Mouse (Mus musculus) olfactory bulb, adult 2 months (tissue): ENCODE measurements around the gene Bace2. TPM values are rescaled to one million over a fixed set of nuclear protein-coding genes. Genes with fewer than 3 reads are reported as not detected.

Source experiments
- H3K27ac ChIP-seq: fragments of 200-500 bp; 2 replicates; pipeline ENCODE4 v1.5.1; 2012; ENCODE audit warnings: low read depth, low read length; ENCODE audit not compliant: insufficient read depth
- H3K4me1 ChIP-seq: fragments of 200-500 bp; 2 replicates; pipeline ENCODE4 v1.6.1; 2012; ENCODE audit warnings: low read length; ENCODE audit not compliant: control insufficient read depth, insufficient read depth
- H3K4me3 ChIP-seq: fragments of 200-500 bp; 2 replicates; pipeline ENCODE4 v1.5.1; 2012; ENCODE audit warnings: mild to moderate bottlenecking, low read depth, low read length, moderate library complexity; ENCODE audit not compliant: insufficient read depth
- CTCF ChIP-seq: fragments of 200-500 bp; IDR thresholded peaks from 2 replicates; pipeline ENCODE4 v1.5.1; 2012; ENCODE audit warnings: low read depth, mild to moderate bottlenecking, low read length, moderate library complexity; ENCODE audit not compliant: insufficient read depth
- POLR2A ChIP-seq: fragments of 200-500 bp; IDR thresholded peaks from 2 replicates; pipeline ENCODE4 v1.6.1; 2012; ENCODE audit warnings: mild to moderate bottlenecking, low read depth, low read length, moderate library complexity; ENCODE audit not compliant: insufficient read depth
- WGBS: fragments of 180-500 bp; shearing (Covaris S2); methylation state at CpG from one replicate; pipeline ENCODE4 v1.1.7; 2018; 5-methylcytosine and 5-hydroxymethylcytosine counted together
- polyA plus RNA-seq: library from polyadenylated mRNA; stranded (reverse); fragments of >200 nt; gene quantifications from 2 replicates; pipeline ENCODE4 v1.2.4, GENCODE M21; 2012; ENCODE audit warnings: low replicate concordance; ENCODE audit not compliant: missing spikeins, insufficient read depth, insufficient read length

Gene Bace2
- polyA plus RNA-seq, 1 experiment: not detected

- 0 out of 2 replicates have a peak, but pooled peaks cover 4% of the 10 kb centered on the region for H3K4me1 ChIP-seq
- TF ChIP-seq CTCF (no peak), POLR2A (no peak)
- H3K4me3 ChIP-seq: no peak overlapping the region
- H3K27ac ChIP-seq: no peak overlapping the region
- 76% methylated on average over 4 of the region's 4 CpGs for WGBS
Measured at GRCm38 (mm10) chr16:97396436-97396835, 39.9 kb downstream of the Bace2 start.

GRCm38 (mm10) chr16:97397945-97398531 lies 41.5 kb downstream of the Bace2 start:
- Histone ChIP-seq H3K4me3 (no peak overlapping the region), H3K27ac (no peak overlapping the region), H3K4me1 (0 out of 2 replicates have a peak, but pooled peaks cover 6% of the 10 kb centered on the region)
- TF ChIP-seq CTCF (no peak), POLR2A (no peak)
- 89% methylated on average over 2 of the region's 2 CpGs for WGBS

- 0 out of 2 replicates have a peak, but pooled peaks cover 6% of the 10 kb centered on the region for H3K4me1 ChIP-seq
- over 99% methylated on average over 4 of the region's 4 CpGs for WGBS
- TF ChIP-seq POLR2A: no peak
- no peak for TF ChIP-seq CTCF
- H3K4me3 ChIP-seq: no peak overlapping the region
- H3K27ac ChIP-seq: no peak overlapping the region
Measured at GRCm38 (mm10) chr16:97399991-97400390, 43.4 kb downstream of the Bace2 start.

- Histone ChIP-seq H3K4me1 (0 out of 2 replicates have a peak, but pooled peaks cover 6% of the 10 kb centered on the region), H3K4me3 (no peak overlapping the region), H3K27ac (no peak overlapping the region)
- no peak for TF ChIP-seq CTCF
- no peak for TF ChIP-seq POLR2A
Measured at GRCm38 (mm10) chr16:97401741-97402140, 45.2 kb downstream of the Bace2 start.

GRCm38 (mm10) chr16:97402213-97402785 lies 45.8 kb downstream of the Bace2 start:
- Histone ChIP-seq H3K4me1 (0 out of 2 replicates have a peak, but pooled peaks cover 6% of the 10 kb centered on the region), H3K4me3 (no peak overlapping the region), H3K27ac (no peak overlapping the region)
- WGBS: 48% methylated on average over 4 of the region's 4 CpGs
- TF ChIP-seq CTCF (no peak), POLR2A (no peak)

GRCm38 (mm10) chr16:97405476-97406012 lies 49.0 kb downstream of the Bace2 start:
- Histone ChIP-seq H3K4me1 (0 out of 2 replicates have a peak, but pooled peaks cover 6% of the 10 kb centered on the region), H3K27ac (no peak overlapping the region), H3K4me3 (no peak overlapping the region)
- TF ChIP-seq CTCF (no peak), POLR2A (no peak)
- 95% methylated on average over 5 of the region's 5 CpGs for WGBS

GRCm38 (mm10) chr16:97417896-97418542 lies 61.5 kb downstream of the Bace2 start:
- 42% methylated on average over 4 of the region's 4 CpGs for WGBS
- no peaks in the 10 kb centered on the region; the same call in 1 of the 2 replicates for H3K4me1 ChIP-seq

GRCm38 (mm10) chr16:97418749-97419453 lies 62.4 kb downstream of the Bace2 start:
- Histone ChIP-seq H3K4me1 (no peaks in the 10 kb centered on the region; the same call in 1 of the 2 replicates), H3K4me3 (no peak overlapping the region), H3K27ac (no peak overlapping the region)
- no peak for TF ChIP-seq CTCF
- WGBS: 89% methylated on average over 6 of the region's 6 CpGs

More at GRCm38 (mm10) chr16:97417896-97418542, 61.5 kb downstream of the Bace2 start:
- no peak overlapping the region for H3K4me3 ChIP-seq
- H3K27ac ChIP-seq: no peak overlapping the region
- TF ChIP-seq POLR2A: no peak
- TF ChIP-seq CTCF: no peak
